Mouse (Mus musculus) embryo, embryonic 10.5 days (tissue): Measurements from ENCODE around the gene Robo1.

Experiments used
- DNase-seq: peaks from one replicate; pipeline ENCODE4 v3.0.0-alpha.2; 2015; ENCODE audit warnings: low spot score

The Robo1 gene

GRCm38 (mm10) chr16:72811908-72812307 lies 503.8 kb downstream of the Robo1 start:
- DNase-seq = no peak

DNA sequence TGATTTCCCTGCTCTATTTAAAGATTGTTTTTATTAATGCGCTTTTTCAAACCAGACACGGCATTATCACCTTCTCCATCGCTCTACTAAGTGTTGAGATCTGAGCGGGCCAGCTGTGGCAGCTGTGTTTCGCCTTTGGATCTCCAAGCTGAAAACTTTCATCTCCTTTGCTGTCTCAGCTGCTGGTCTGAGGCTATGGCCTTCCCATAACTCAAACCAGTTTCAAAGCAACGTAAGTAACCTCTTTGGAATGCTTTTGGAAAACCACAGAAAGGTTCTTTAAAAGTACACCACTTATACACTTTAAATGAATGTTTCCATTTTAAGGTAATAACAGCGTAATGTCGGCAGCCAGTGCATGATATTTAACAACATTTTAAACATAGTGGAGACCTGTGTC lies 520.3 kb downstream of the Robo1 start:
- no peak for DNase-seq

DNA sequence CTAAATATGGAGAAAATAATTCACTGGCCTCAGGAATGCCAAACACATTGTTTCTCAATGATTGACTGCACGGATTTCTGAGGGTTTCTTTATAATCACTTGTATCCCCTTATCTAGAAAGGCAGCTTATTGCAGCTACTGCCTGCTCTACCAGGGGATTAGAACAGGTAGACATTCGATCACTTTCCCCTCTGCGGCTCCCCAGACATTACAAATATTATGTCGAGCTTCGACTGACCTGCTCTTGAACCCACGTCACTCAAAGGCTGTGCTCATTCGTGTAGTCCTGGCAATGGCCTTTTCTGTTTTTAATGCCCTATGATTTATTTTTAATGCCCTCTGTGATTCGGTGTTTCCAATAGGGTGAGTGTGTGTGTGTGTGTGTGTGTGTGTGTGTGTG lies 521.4 kb downstream of the Robo1 start:
- DNase-seq = no peak

GRCm38 (mm10) chr16:72830394-72831056 lies 522.4 kb downstream of the Robo1 start:
- peak; percentile 50 for DNase-seq

- no peak for DNase-seq
Measured at GRCm38 (mm10) chr16:72834266-72834665, 526.2 kb downstream of the Robo1 start.

- no peak for DNase-seq
Measured at GRCm38 (mm10) chr16:72839031-72839430, 530.9 kb downstream of the Robo1 start.

DNA sequence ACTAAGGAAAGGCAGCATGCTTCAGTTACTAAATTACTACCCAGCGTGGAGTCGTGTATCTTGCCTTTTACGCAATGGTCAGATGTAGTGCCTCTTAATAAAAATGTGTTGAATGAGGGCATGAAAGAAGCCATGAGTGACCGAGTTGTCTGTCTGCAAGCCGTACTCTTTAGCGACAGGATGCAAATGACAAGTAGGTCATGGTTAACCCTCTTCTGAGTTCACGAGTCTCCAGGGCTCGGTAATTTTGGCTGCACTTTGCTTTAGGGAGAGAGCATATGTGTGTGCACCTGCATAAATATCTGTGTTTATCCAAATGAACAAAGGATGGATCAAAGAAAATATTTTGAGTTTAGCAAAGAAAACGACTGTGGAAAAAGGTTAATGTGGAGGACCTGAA lies 533.0 kb downstream of the Robo1 start:
- no peak for DNase-seq

DNA sequence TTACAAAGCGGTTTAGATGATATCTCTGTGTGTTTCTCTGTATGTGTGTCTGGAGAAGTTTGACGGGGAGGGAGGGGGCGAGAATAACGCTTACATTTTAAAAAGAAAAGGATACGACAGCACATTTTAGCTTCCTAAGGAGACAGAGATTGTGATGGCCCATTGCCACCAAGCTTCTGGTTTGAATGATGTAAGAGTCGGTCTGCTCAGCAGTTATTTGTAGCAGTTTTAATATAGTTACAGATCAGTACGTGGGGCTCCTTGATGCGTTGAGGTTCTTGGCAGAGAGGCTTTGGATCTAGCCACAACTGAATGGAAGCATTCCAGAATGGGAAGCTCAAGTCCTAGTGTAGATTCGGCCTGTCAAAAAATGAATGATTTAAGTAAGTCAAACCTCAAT lies 546.0 kb downstream of the Robo1 start:
- DNase-seq = no peak

GRCm38 (mm10) chr16:72854809-72855503 lies 546.9 kb downstream of the Robo1 start:
- no peak for DNase-seq

DNA sequence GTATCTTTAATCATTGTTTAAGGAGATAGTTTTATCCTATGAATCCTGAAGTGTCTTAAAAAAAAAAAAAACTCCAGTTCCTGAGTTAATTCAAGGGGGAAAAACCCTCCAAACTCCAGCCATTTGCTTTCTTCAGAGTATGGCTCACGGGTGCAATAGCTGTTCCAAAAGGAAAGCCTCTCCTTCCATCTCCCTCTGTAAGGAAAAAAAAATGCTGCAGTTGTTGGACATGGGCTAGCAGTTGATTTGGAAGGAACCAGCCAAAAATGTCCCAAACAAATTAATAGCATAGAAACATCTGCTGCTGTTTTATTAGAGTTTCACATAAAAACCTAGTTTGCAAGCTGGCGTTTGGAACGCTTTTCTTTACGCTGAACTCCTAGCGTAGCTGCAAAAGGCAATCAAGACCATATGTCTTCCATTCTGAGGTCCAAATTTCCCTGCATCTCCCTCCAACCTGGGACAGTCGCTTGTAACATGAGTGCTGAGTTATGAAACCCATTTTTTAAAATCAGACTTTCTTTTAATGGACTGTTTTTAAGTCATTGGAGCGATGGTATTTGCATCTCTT lies 553.7 kb downstream of the Robo1 start:
- peak; percentile 35 for DNase-seq

DNA sequence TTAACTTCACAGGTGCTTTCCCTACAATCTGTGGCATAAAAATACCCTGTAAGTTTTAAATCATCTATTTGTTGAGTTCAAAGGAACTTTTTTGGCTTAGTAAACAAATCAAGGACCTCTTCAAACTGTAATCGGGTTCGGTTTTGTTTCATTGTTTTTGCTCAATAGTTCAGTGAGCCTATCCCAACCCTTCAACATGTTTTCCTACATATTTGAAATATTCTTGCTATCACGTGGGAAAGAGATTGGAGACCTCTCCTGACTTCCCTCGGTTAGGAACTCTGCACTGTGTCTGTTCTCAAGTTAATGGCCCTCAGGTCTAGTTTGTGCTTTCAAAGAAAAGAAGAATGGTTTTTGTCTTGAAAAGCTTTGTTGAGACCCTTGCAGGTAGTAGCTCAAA lies 557.9 kb downstream of the Robo1 start:
- no peak for DNase-seq

GRCm38 (mm10) chr16:72874934-72875732 lies 567.0 kb downstream of the Robo1 start:
- no peak for DNase-seq

GRCm38 (mm10) chr16:72888108-72888507 lies 580.0 kb downstream of the Robo1 start:
- peak; percentile 53 for DNase-seq

DNA sequence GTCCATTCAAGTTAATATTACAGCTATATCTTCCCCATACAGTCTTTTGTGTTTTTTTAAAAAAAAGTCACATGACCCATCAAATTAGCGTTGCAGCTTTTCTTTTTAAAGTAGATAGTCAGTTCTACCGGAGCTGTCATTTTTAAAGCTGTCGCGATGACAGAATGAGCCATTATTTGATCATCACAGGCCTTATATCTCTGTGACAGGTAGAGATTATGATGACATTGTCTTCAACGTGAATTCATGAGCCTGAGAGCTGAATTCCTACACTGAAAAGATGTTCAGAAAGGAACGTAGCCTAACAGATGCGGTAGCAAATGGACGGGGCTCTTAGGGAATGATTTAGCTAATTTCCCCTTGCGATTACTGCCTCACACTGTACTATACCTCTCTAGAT lies 581.3 kb downstream of the Robo1 start:
- no peak for DNase-seq

GRCm38 (mm10) chr16:72897125-72897524 lies 589.0 kb downstream of the Robo1 start:
- no peak for DNase-seq

- DNase-seq = no peak
Measured at GRCm38 (mm10) chr16:72908895-72909294, 600.8 kb downstream of the Robo1 start.

DNA sequence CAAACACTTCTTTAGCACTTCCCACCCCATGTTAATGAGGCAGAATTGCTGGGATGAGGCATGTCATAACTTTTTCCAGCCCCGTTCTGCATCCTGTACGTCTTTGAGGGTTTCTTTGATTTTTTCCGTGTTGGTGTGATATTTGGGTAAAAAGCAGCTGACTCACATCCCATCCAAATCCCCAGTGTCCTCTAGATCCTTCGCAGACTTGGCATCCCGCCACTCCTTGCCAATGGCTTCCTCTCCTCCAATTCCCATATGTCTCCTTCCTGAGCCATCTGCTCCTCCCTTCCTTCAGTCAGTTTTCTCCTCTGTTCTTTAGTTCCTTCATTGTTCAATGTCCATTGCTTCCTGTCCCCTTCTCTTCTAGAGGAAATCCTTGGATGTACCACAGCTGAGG lies 605.0 kb downstream of the Robo1 start:
- DNase-seq = no peak

DNA sequence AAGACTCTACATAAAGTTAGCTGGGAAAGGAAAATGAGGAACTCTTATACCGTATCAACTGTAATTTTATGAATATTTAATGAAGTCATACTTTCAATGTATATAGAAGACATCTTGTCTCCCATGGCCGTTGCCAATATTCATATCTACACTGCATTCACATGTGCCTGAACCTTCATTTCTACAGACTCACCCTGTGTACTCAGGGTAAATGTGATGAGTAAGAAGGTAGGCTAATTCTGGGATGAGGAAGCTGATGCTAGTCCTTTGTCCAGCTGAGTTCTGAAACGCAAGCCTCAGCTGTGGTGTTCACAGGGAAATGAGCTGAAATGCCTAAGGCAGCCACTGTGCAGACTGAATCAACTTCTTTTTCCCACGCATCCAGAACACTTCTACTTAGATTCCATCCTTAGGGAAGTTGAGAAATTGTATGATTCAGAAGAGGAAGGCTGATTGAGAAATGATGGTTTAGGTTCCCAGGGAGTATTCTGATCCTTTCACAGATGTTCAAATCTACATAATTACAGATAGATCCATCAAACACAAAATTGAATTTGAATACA lies 606.0 kb downstream of the Robo1 start:
- no peak for DNase-seq

DNA sequence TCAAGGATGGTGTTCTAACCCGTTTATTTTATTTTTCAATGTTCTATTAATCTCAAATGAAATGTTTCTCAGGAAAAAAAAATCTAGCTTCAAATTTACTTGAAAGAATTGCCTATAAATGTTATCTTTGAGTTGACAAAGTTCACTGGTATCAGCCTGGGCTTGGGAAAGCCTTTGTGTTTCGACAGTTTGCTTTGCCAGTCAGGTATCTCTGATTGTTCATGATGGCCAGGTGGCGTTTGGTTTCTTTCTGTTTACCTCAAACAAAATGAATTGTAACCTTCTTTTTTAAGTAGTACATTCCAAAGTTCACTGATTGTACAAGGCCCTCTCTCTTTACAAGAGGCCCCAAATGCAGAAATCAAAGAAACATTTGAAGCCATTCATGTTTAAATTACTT lies 611.9 kb downstream of the Robo1 start:
- no peak for DNase-seq

- peak; percentile 75 for DNase-seq
Measured at GRCm38 (mm10) chr16:72924423-72925224, 616.5 kb downstream of the Robo1 start.

GRCm38 (mm10) chr16:72928525-72929122 lies 620.5 kb downstream of the Robo1 start:
- no peak for DNase-seq
